Mouse (Mus musculus): Measurements from ENCODE around the gene Jazf1. TPM values are rescaled to one million over a fixed set of nuclear protein-coding genes. Genes with fewer than 3 reads are reported as not detected.

Jazf1 gene
- 1 to 10 TPM; 8.2 to 9.6 TPM for polyA plus RNA-seq (2017; shearing (Covaris generic))

GRCm38 (mm10) chr6:53067989-53068874, at the start of gene Jazf1:
TSS of gene Jazf1 (minus strand) at chr6:53068631.
- peak; percentile 93 for ATAC-seq

GRCm38 (mm10) chr6:53117855-53118254, 49.4 kb upstream of the Jazf1 start:
- ATAC-seq, result no peak

GRCm38 (mm10) chr6:53086879-53087278, 18.4 kb upstream of the Jazf1 start:
- ATAC-seq, result no peak

GRCm38 (mm10) chr6:53081241-53081640, 12.8 kb upstream of the Jazf1 start:
- no peak for ATAC-seq

- ATAC-seq, result no peak
Observed at GRCm38 (mm10) chr6:53078671-53079070, 10.2 kb upstream of the Jazf1 start.

GRCm38 (mm10) chr6:53071732-53072131, 3.3 kb upstream of the Jazf1 start:
- ATAC-seq, result no peak

- ATAC-seq, result no peak
Observed at GRCm38 (mm10) chr6:53069976-53070575, 1.6 kb upstream of the Jazf1 start.

- ATAC-seq, result no peak
Observed at GRCm38 (mm10) chr6:53068875-53069178, 396 bp upstream of the Jazf1 start.

- ATAC-seq, result peak; percentile 15
Observed at GRCm38 (mm10) chr6:53067446-53067988, 914 bp downstream of the Jazf1 start.

GRCm38 (mm10) chr6:53066978-53067377, 1.5 kb downstream of the Jazf1 start:
- ATAC-seq, result no peak

GRCm38 (mm10) chr6:53064070-53064469, 4.4 kb downstream of the Jazf1 start:
- no peak for ATAC-seq

- no peak for ATAC-seq
Observed at GRCm38 (mm10) chr6:53054909-53055308, 13.5 kb downstream of the Jazf1 start.

- ATAC-seq, result no peak
Observed at GRCm38 (mm10) chr6:53045501-53045900, 22.9 kb downstream of the Jazf1 start.

GRCm38 (mm10) chr6:53038176-53038575, 30.3 kb downstream of the Jazf1 start:
- ATAC-seq, result peak; percentile 99

GRCm38 (mm10) chr6:53034362-53035011, 33.9 kb downstream of the Jazf1 start:
- ATAC-seq, result no peak

- peak; percentile 73 for ATAC-seq
Observed at GRCm38 (mm10) chr6:53032730-53033484, 35.5 kb downstream of the Jazf1 start.

- no peak for ATAC-seq
Observed at GRCm38 (mm10) chr6:53022069-53022468, 46.4 kb downstream of the Jazf1 start.

GRCm38 (mm10) chr6:53021081-53021480, 47.4 kb downstream of the Jazf1 start:
- no peak for ATAC-seq

GRCm38 (mm10) chr6:53017357-53018205, 50.9 kb downstream of the Jazf1 start:
- no peak for ATAC-seq

GRCm38 (mm10) chr6:53014460-53015455, 53.7 kb downstream of the Jazf1 start:
- no peak for ATAC-seq
